Mouse (Mus musculus) intestine, postnatal 0 days (tissue): ENCODE measurements around the gene Ppp1r3d. TPM values are rescaled to one million over a fixed set of nuclear protein-coding genes. Genes with fewer than 3 reads are reported as not detected.

Source experiments
- ATAC-seq: fragments of 200-750 bp; cut with Nextera tagmentation; 2 replicates; pipeline ENCODE4 v1.8.0; 2017; ENCODE audit warnings: mild to moderate bottlenecking, moderate TSS enrichment, moderate library complexity
- H3K27ac ChIP-seq: fragments of 300-500 bp; sonication (generic); 2 replicates; pipeline ENCODE4 v1.5.1; 2014; ENCODE audit warnings: mild to moderate bottlenecking, low read depth, low read length, moderate library complexity
- H3K27me3 ChIP-seq: fragments of 300-500 bp; sonication (generic); replicated peaks from 2 replicates; pipeline ENCODE4 v1.6.1; 2014; ENCODE audit warnings: low read length, mixed read lengths; ENCODE audit not compliant: control insufficient read depth, insufficient read depth
- H3K36me3 ChIP-seq: fragments of 300-500 bp; sonication (generic); 2 replicates; pipeline ENCODE4 v1.6.1; 2014; ENCODE audit warnings: mild to moderate bottlenecking, moderate library complexity; ENCODE audit not compliant: control insufficient read depth, insufficient read depth
- H3K4me1 ChIP-seq: fragments of 300-500 bp; sonication (generic); replicated peaks from 2 replicates; pipeline ENCODE4 v1.6.1; 2014; ENCODE audit warnings: antibody characterized with exemption, low read length, mixed read lengths; ENCODE audit not compliant: control insufficient read depth, insufficient read depth
- H3K4me2 ChIP-seq: fragments of 300-500 bp; sonication (generic); replicated peaks from 2 replicates; pipeline ENCODE4 v1.6.1; 2014; ENCODE audit warnings: low read depth, mild to moderate bottlenecking, moderate library complexity
- H3K4me3 ChIP-seq: fragments of 300-500 bp; sonication (generic); 2 replicates; pipeline ENCODE4 v1.5.1; 2014; ENCODE audit warnings: low read depth, low read length
- H3K9ac ChIP-seq: fragments of 300-500 bp; sonication (generic); 2 replicates; pipeline ENCODE4 v1.6.1; 2014; ENCODE audit warnings: mild to moderate bottlenecking, low read depth, low read length
- H3K9me3 ChIP-seq: fragments of 300-500 bp; sonication (generic); 2 replicates; pipeline ENCODE4 v1.6.1; 2016; ENCODE audit warnings: mixed run types; ENCODE audit not compliant: control insufficient read depth
- CTCF ChIP-seq: sonication (generic); IDR thresholded peaks from 2 replicates; pipeline ENCODE4 v1.5.1; 2016; ENCODE audit warnings: low read depth, mild to moderate bottlenecking, control low read depth, antibody characterized with exemption, moderate library complexity
- WGBS: fragments of 180-500 bp; shearing (Covaris S2); extraction: QIAGEN DNeasy Blood & Tissue Kit; methylation state at CpG from one replicate; pipeline ENCODE4 v1.1.7; 2014; 5-methylcytosine and 5-hydroxymethylcytosine counted together
- polyA plus RNA-seq: library from polyadenylated mRNA; unstranded; fragments of >200 nt; fragmentation: Nextera tagmentation; extraction: Ambion mirVana; gene quantifications from 2 replicates; pipeline ENCODE4 v1.2.1, GENCODE M21; 2015

The Ppp1r3d gene
- polyA plus RNA-seq, 1 experiment from 2014 or later: 2.8 TPM

DNA sequence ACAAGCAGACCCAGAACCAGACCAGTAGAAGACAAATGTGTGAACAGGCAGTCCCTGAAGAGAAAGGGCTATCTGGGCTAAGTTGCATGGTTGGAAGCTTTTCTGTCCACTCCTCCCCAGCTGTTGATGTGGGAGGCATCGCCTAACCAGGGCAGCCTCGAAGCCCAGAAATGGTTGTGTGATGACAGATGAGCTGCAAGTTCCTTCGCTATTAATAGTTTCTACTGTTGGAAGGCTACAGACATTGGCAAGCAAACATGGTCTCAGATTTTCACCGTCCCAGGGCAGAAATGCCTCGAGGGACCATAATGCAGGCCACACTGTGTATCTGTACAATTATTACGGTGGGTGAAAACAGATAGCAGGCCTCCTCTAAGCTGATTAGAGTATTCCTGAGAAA is 1.7 kb downstream of the Ppp1r3d start:
- no peak overlapping the region; the same call in 1 of the 2 replicates for H3K4me2 ChIP-seq
- no peak overlapping the region for H3K9ac ChIP-seq
- no peaks in the 10 kb centered on the region for H3K9me3 ChIP-seq
- no peaks in the 10 kb centered on the region for H3K36me3 ChIP-seq
- no peak for TF ChIP-seq CTCF
- H3K27ac ChIP-seq: no peak overlapping the region
- H3K4me3 ChIP-seq: no peak overlapping the region
- peaks cover 4% of the 10 kb centered on the region; the same call in 1 of the 2 replicates for H3K27me3 ChIP-seq
- 62% methylated on average over 6 of the region's 6 CpGs for WGBS
- H3K4me1 ChIP-seq: 0 out of 2 replicates have a peak, but pooled peaks cover 2% of the 10 kb centered on the region
- ATAC-seq: no peak

DNA sequence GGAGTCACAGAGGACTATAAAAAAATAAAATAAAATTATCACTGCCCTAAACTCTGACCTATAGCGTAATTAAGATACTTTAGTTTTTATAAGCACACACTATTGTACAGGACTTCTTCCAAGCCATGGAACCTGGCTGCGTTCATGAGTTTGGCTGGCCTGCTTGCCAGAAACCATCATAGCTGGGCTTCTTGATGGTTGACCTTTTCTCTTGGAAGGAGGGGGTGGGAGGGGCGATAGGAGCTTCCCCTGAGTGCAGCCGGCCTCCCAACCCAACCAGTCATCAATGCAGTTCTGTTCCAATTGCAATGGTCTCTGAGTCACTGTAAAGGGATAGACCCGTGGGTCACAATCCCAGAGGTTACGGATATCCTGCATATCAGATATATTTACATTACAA is 4.0 kb downstream of the Ppp1r3d start:
- H3K27me3 ChIP-seq: peaks cover 4% of the 10 kb centered on the region; the same call in 1 of the 2 replicates
- 0 out of 2 replicates have a peak, but pooled peaks cover 2% of the 10 kb centered on the region for H3K4me1 ChIP-seq
- no peak for TF ChIP-seq CTCF
- no peaks in the 10 kb centered on the region for H3K36me3 ChIP-seq
- H3K27ac ChIP-seq: no peak overlapping the region
- H3K9me3 ChIP-seq: no peaks in the 10 kb centered on the region
- H3K4me2 ChIP-seq: no peak overlapping the region
- H3K4me3 ChIP-seq: no peak overlapping the region
- no peak overlapping the region for H3K9ac ChIP-seq
- WGBS: 75% methylated on average over 6 of the region's 6 CpGs
- no peak for ATAC-seq

DNA sequence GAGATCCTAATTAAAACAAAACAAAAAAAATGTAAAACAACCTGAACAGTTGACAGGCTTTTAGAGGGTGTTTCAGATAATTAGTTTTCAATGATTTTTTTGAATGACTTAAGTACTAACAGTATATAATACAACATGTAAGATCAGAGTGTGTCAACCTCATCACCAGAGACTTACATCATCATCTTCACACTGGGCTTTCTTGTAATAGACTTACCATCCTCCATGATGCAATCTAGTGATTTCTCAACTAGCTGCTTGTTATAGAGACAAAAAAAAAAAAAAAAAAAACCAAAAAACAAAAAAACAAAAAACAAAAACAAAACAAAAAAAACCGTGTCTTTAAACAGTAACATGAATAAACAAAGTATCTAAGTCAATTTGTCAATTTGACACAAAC is 5.2 kb downstream of the Ppp1r3d start:
- H3K9ac ChIP-seq: no peak overlapping the region
- H3K27me3 ChIP-seq: peaks cover 4% of the 10 kb centered on the region; the same call in 1 of the 2 replicates
- no peak for ATAC-seq
- no peak for TF ChIP-seq CTCF
- no peak overlapping the region for H3K4me2 ChIP-seq
- 28% methylated on average over 1 of the region's 1 CpGs for WGBS
- H3K27ac ChIP-seq: no peak overlapping the region
- H3K36me3 ChIP-seq: no peaks in the 10 kb centered on the region
- H3K4me1 ChIP-seq: no peaks in the 10 kb centered on the region
- no peak overlapping the region for H3K4me3 ChIP-seq
- H3K9me3 ChIP-seq: no peaks in the 10 kb centered on the region

- ATAC-seq: 0 out of 2 replicates have a peak, but pooled peaks have one; percentile 33
- Histone ChIP-seq H3K4me2 (no peak within 1 kb of the TSS), H3K27me3 (no peaks in the 10 kb centered on the region), H3K27ac (no peak within 1 kb of the TSS), H3K9ac (no peak within 1 kb of the TSS), H3K9me3 (no peaks in the 10 kb centered on the region), H3K36me3 (no peaks in the 10 kb centered on the region), H3K4me1 (no peaks in the 10 kb centered on the region), H3K4me3 (no peak within 1 kb of the TSS)
- whole genome bisulfite sequencing: 84% methylated on average over 52 of the region's 52 CpGs
- TF ChIP-seq CTCF: peak; percentile 56
Measured at GRCm38 (mm10) chr2:178407053-178407815, 7.0 kb downstream of the Ppp1r3d start, which contains the start of gene Sycp2. Sycp2 (minus strand) TSS chr2:178407685.

Other genes starting within 250 kb of the Ppp1r3d start
- gene Sycp2, start 6.8 kb downstream of the Ppp1r3d start, polyA plus RNA-seq: 0.13 TPM in 1 of 2 replicates, not detected in the other
- gene Fam217b, start 52 bp upstream of the Ppp1r3d start, polyA plus RNA-seq: 2.5 TPM in 2 replicates
- gene Cdh26, start 16.1 kb upstream of the Ppp1r3d start, polyA plus RNA-seq: 0.43 and 0.68 TPM in 2 replicates